Mouse (Mus musculus) cerebellum, adult 9-10 months (tissue): ENCODE measurements around the gene Btg3.

Experiments used
- DNase-seq: peaks from one replicate; pipeline ENCODE4 v3.0.0; 2022

Gene Btg3

GRCm38 (mm10) chr16:78301183-78301830, 75.7 kb downstream of the Btg3 start, which contains the start of gene Cxadr:
Gene Cxadr, plus strand, starts transcription at chr16:78301489.
- DNase-seq: peak; percentile 76

DNA sequence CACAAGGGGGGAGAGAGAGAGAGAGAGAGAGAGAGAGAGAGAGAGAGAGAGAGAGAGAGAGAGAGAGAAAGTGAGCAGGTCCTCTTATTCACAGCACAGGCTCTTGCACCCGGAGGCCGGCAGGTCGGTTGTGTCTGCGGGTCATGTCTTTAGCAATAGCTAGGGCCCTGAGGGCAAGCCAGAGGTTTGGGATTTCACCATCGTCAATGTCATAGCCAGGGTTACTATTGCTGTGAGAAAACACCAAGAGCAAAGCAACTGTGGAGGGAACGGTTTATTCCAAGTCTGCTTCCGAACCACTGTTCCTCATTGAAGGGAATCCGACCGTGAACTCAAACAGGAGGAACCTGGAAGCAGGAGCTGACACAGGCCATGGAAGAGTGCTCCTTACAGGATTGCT, 80.9 kb downstream of the Btg3 start:
- DNase-seq: no peak

DNA sequence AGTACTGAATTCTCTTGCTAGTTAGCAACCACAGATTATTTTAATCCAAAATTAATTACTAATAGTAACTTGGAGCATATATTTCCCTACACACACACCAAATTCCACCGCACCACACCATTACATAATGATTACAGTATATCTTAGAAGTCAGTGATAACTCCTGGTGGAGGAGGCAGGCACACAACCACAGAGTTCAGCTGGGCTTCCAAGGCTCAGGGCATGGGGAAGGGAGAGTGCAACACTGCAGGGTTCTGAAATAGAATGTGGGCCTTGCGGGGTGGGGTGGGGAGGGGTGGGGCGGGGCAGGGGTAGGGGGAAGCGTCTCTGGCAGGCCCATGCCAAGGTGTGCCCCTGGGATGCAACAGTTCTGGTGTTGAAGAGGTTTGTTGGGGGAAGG, 81.4 kb downstream of the Btg3 start:
- no peak for DNase-seq

DNA sequence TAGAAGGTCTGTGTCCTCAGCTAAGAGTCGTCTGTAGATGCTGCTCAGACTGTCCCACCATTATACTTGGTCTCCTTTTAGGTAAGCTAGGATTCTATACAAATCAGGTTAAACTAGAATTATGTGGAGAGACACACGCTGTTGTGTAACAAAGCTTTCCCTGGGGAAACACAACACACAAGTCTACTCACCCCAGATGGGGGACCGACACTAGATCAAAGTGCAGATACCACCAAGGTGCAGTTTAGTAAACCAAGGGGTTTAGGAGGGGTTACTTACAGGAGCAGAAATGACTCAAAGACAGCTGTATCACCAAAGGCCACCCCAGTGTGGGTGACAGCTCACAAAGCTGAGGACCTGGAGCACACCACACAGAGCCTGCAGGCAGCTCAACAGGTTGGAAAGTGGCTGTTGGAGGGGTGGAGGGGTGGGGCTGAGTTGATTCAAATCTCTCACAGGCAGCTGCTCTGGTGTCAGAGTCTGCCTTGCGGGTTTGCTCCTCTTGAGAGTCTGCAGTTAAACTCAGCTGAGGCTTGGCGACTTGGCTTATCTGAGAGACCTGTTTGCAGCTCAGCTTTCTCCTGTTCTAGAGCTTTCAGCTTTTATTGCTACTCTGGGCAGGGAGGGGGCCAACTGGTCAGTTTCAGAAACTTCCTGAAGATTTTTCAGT, 82.3 kb downstream of the Btg3 start:
- no peak for DNase-seq

- DNase-seq: no peak
These were observed 82.9 kb downstream of the Btg3 start for GRCm38 (mm10) chr16:78294051-78294450.

DNA sequence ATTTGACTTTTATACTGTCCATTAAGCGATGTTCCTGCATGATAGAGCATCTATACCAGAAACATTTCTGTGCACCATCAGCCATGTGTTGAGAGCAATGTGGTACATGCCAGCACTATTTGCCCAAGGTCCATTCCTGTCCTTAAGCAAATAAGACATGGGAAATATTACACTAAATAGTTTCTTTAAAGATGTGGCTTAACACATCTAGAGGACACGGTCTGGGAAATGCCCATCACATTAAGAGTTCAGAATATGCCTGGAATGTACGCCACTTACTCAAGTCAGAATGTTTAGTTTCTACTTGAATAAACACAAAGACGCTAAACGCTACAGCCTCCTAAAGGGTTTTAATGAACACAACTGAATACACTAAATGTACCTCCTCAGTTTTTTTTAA, 93.8 kb downstream of the Btg3 start:
- no peak for DNase-seq
